ENCODE assay signal across 8 mouse cellular contexts in the genomic region with DNA sequence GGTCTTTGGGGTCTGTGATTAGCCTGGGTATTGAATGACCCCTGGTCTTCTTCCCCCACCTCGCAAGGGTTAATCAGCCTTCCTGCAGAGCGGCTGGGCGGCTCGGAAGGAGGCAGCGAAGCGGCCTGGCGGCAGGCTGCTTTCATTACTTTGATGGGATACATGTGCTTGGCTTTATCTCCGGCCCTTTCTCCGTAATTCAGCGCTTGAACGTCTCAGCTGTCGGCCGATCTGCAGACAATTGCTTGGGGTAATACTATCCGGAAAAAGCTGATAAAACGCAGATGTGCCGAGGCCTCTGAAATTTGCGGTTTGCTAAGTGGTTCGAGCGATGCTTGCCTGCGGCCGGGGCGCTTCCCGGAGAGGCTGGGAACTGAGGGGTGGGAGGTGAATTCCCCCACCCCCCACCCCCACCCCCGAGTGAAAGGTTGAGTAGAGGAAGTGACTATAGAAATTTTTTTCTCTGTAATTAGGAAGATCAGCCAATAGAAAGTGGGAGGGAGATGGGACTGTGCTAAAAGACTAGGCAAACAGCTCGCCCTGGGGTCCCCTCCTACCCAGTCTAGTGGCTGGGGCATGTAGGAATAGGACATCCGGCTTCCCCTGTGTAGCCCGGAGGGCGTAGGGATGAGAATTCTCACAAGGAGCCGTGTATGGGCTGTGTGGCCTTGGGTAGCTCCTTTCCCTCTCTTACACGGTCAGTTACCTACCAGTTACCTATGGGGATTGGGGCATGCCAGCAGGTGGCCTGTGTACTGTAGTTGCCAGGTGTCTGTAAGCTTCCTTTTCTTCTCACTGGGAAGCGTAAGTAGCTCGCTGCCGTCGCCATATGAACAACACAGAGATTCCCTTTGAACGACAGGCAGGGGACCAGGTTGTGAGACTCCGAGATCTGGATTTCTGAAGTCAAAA.
A peak's percentile ranks its signal among the peaks of the same experiment; 100 is the strongest.
DNase-seq lines count a peak whose midpoint lies in the region; ATAC-seq lines count a peak whose summit lies in the region.

No protein-coding gene starts in this region.

- peak overlapping the region; percentile 30; the same call in 1 of the 2 replicates for H3K27ac ChIP-seq in kidney, embryonic 16.5 days (ENCODE audit: low read length)
- 0 out of 2 replicates have a peak overlapping the region, but pooled peaks have one; percentile 25 for H3K27ac ChIP-seq in forebrain, embryonic 12.5 days
- peak overlapping the region; percentile 49; the same call in 1 of the 2 replicates for H3K27ac ChIP-seq in intestine, embryonic 14.5 days (ENCODE audit: low read depth)
- H3K27ac ChIP-seq in neural tube, embryonic 11.5 days (ENCODE audit: low read depth, low read length): 0 out of 2 replicates have a peak overlapping the region, but pooled peaks have one; percentile 14

- no peaks in the 10 kb centered on the region for H3K9me3 ChIP-seq in kidney, embryonic 16.5 days (ENCODE audit: low read length)
- no peaks in the 10 kb centered on the region for H3K9me3 ChIP-seq in forebrain, embryonic 12.5 days
- H3K9me3 ChIP-seq in intestine, embryonic 14.5 days (ENCODE audit: control insufficient read depth, low read length): no peaks in the 10 kb centered on the region
- no peaks in the 10 kb centered on the region for H3K9me3 ChIP-seq in neural tube, embryonic 11.5 days (ENCODE audit: control insufficient read depth, low read length)

- 0 out of 2 replicates have a peak overlapping the region, but pooled peaks have one; percentile 50 for H3K9ac ChIP-seq in kidney, embryonic 16.5 days (replicated peaks; ENCODE audit: low read length)
- H3K9ac ChIP-seq in forebrain, embryonic 12.5 days: no peak overlapping the region; the same call in 1 of the 2 replicates
- no peak overlapping the region for H3K9ac ChIP-seq in intestine, embryonic 14.5 days (ENCODE audit: low read length)
- H3K9ac ChIP-seq in neural tube, embryonic 11.5 days (ENCODE audit: low read length): peak overlapping the region; percentile 26

- peak overlapping the region; percentile 23 for H3K4me3 ChIP-seq in kidney, embryonic 16.5 days (ENCODE audit: low read length)
- peak overlapping the region; percentile 30 for H3K4me3 ChIP-seq in forebrain, embryonic 12.5 days (replicated peaks)
- H3K4me3 ChIP-seq in intestine, embryonic 14.5 days (ENCODE audit: low read depth, low read length): peak overlapping the region; percentile 18
- H3K4me3 ChIP-seq in neural tube, embryonic 11.5 days (ENCODE audit: low read depth, low read length): peak overlapping the region; percentile 25

- DNase-seq in kidney, adult 18-20 months: no peak
- peak; percentile 79 for DNase-seq in intestine, embryonic 14.5 days (ENCODE audit: low spot score)
- peak; percentile 64 for DNase-seq in neural tube, embryonic 11.5 days (ENCODE audit: low spot score)
- no peak for DNase-seq in frontal cortex, postnatal 14 days (ENCODE audit: low spot score in 2 of 2)
- no peak for DNase-seq in urinary bladder, postnatal 10 days (ENCODE audit: low spot score)

- peaks cover 22% of the 10 kb centered on the region for H3K4me1 ChIP-seq in kidney, embryonic 16.5 days (ENCODE audit: insufficient read depth, low read length)
- H3K4me1 ChIP-seq in forebrain, embryonic 12.5 days: peaks cover 55% of the 10 kb centered on the region
- peaks cover 15% of the 10 kb centered on the region; the same call in 1 of the 2 replicates for H3K4me1 ChIP-seq in intestine, embryonic 14.5 days (replicated peaks; ENCODE audit: control insufficient read depth, insufficient read depth, low read length)
- H3K4me1 ChIP-seq in neural tube, embryonic 11.5 days (ENCODE audit: control insufficient read depth, insufficient read depth, low read length): peaks cover 26% of the 10 kb centered on the region

- H3K36me3 ChIP-seq in kidney, embryonic 16.5 days (ENCODE audit: insufficient read depth, low read length): no peaks in the 10 kb centered on the region
- no peaks in the 10 kb centered on the region for H3K36me3 ChIP-seq in forebrain, embryonic 12.5 days (replicated peaks)
- H3K36me3 ChIP-seq in intestine, embryonic 14.5 days (ENCODE audit: control insufficient read depth, insufficient read depth, low read length): no peaks in the 10 kb centered on the region
- H3K36me3 ChIP-seq in neural tube, embryonic 11.5 days (ENCODE audit: control insufficient read depth, insufficient read depth, low read length): no peaks in the 10 kb centered on the region

- WGBS in kidney, embryonic 16.5 days: 2% methylated on average over 36 of the region's 36 CpGs
- 2% methylated on average over 36 of the region's 36 CpGs for WGBS in forebrain, embryonic 12.5 days
- 2% methylated on average over 36 of the region's 36 CpGs for WGBS in intestine, embryonic 14.5 days
- WGBS in neural tube, embryonic 11.5 days: 2% methylated on average over 36 of the region's 36 CpGs

- peak overlapping the region; percentile 51 for H3K4me2 ChIP-seq in kidney, embryonic 16.5 days (replicated peaks; ENCODE audit: low read depth, low read length)
- H3K4me2 ChIP-seq in forebrain, embryonic 12.5 days: peak overlapping the region; percentile 49
- peak overlapping the region; percentile 46 for H3K4me2 ChIP-seq in intestine, embryonic 14.5 days (ENCODE audit: low read length)
- H3K4me2 ChIP-seq in neural tube, embryonic 11.5 days (ENCODE audit: low read depth): peak overlapping the region; percentile 56

- peaks cover 56% of the 10 kb centered on the region for H3K27me3 ChIP-seq in kidney, embryonic 16.5 days (ENCODE audit: insufficient read depth, low read length)
- peaks cover 91% of the 10 kb centered on the region for H3K27me3 ChIP-seq in forebrain, embryonic 12.5 days
- H3K27me3 ChIP-seq in intestine, embryonic 14.5 days (replicated peaks; ENCODE audit: control insufficient read depth, insufficient read depth, low read length): peaks cover 42% of the 10 kb centered on the region
- H3K27me3 ChIP-seq in neural tube, embryonic 11.5 days (ENCODE audit: control insufficient read depth, insufficient read depth, low read length): peaks cover 24% of the 10 kb centered on the region

- peak; percentile 75 for ATAC-seq in kidney, embryonic 16.5 days (ENCODE audit: low FRiP score, low TSS enrichment)
- peak; percentile 39 for ATAC-seq in forebrain, embryonic 12.5 days (ENCODE audit: low FRiP score)
- peak; percentile 85 for ATAC-seq in intestine, embryonic 14.5 days (replicated peaks; ENCODE audit: low FRiP score, low TSS enrichment, low read depth)
- 0 out of 2 replicates have a peak, but pooled peaks have one; percentile 16 for ATAC-seq in neural tube, embryonic 11.5 days (ENCODE audit: insufficient read depth, low FRiP score, low TSS enrichment)
- no peak for ATAC-seq in granulocyte monocyte progenitor cell, adult 5-6 weeks (replicated peaks; ENCODE audit: poor library complexity, severe bottlenecking)

Comparison
In these comparisons a context has a peak if more than half of its experiments do, and no peak if none do; other contexts are left out.
1. H3K9ac ChIP-seq: peak in kidney, embryonic 16.5 days (single experiment) and neural tube, embryonic 11.5 days (single experiment); none in forebrain, embryonic 12.5 days (single experiment) and intestine, embryonic 14.5 days (single experiment).
2. DNase-seq: peak in intestine, embryonic 14.5 days (single experiment) and neural tube, embryonic 11.5 days (single experiment); none in kidney, adult 18-20 months (single experiment), frontal cortex, postnatal 14 days (0 of 2) and urinary bladder, postnatal 10 days (single experiment).
3. Peak in every context shown above with its lines, with median percentiles within 50 percentile points of each other: H3K27ac ChIP-seq, H3K4me2 ChIP-seq and H3K4me3 ChIP-seq.